Mouse (Mus musculus): ENCODE results near the gene Gm6034.
"Not testable (repeated sequence)": the region's sequence is repeated elsewhere in the genome, so short reads cannot be mapped to it uniquely, and the experiment has no call there.

The Gm6034 gene

DNA sequence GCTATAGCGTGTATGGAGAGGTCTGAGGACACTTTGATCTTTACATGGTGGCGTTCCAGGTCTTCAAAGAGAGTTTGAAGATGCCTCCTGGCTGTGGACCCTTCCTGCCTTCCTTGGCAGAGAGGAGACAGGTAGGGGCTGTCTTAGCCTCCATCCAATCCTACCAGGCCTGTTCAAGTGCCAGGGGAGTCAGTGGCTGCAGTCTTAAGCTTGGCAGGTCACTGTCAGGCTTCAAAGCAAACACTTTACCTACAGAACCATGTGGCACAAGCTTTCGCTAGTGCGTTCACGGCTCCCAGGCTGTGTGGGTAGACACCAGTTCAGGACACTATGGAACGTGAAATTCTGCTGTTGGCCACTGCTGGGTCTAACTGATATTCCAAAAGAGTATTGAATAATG is 19.8 kb upstream of the Gm6034 start:
- no peak for DNase-seq (ENCODE audit: extremely low read depth, low read depth)

DNA sequence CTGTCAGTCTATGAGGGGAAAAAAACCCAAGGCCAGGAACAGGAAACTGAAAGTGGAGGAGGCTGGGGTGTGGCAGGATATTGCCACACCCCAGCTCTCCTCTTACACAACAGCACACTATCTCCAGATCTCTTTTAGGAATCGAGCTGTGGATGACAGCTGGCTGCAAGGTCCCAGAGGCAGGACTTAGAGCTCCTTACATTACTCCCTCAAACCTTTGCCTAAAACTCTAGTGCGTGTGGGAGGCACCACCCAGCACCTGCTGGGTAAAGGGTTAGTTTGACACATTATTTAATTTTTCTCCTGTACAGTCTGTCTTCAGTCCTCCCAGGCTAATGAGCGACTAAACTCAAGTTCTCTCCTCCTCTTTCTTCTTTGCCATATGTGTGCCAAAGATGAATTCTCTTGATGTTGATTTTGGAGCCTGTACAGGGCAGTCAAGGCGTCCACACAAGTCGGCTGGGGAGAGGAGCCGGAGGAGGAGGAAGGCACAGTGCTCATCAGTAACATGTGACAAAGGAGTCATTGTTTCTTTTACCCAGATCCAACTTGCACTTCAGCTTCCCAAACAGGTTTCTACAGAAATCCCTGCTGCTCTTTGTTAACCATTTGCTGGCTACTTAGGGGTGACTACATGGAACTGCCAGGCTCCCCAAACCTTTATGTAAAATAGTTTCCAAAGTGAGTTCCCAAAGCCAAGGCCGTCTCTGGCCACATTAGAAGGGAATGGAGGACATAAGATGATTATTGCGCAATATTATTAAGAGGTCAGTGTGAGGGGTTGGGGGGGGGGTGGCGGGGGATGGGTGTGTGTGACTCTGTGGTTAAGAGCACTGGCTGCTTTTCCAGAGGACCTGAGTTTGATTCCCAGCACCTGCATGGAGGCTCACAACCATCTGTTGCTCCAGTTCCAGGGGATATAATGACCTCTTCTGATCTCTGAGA is 18.8 kb upstream of the Gm6034 start:
- peak; percentile 69 for DNase-seq (ENCODE audit: extremely low read depth, low read depth)

DNA sequence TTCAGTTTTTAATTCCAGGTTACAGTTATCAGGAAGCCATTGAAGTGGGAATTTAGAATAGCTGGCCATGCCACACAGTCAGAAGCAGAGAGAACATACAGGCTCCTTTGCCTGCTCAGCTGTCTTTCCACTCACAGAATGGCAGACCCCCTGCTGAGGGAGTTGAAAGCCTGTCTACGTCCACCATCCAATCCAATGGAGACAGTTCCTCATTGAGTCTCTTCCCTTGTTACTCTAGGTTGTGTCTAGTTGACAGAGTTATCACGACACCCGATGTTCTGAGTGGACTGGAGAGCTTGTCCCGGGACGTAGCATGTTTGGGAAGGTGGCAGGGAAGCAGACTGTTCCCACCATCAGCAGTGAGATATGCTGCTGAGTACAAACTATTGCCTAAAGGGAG is 17.6 kb upstream of the Gm6034 start:
- no peak for DNase-seq (ENCODE audit: extremely low read depth, low read depth)

DNA sequence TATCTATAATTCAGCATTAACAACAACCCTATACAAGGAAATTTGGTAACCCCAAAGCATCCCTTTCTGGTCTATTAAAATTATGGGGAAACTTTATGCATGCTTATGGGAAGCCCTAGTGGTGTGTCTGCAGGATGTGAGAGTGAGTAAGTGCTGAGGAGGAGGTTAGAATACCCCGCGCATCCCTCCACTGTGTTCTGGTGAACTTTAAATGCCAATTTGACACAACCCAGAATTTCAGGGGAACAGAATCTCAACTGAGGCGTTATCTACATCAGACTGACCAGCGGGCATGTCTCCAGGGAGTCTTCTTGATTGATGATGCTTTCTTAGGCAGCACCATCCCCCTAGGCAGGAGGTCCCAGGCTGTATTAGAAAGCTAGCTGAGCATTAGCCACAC is 16.9 kb upstream of the Gm6034 start:
- no peak for DNase-seq (ENCODE audit: extremely low read depth, low read depth)

DNA sequence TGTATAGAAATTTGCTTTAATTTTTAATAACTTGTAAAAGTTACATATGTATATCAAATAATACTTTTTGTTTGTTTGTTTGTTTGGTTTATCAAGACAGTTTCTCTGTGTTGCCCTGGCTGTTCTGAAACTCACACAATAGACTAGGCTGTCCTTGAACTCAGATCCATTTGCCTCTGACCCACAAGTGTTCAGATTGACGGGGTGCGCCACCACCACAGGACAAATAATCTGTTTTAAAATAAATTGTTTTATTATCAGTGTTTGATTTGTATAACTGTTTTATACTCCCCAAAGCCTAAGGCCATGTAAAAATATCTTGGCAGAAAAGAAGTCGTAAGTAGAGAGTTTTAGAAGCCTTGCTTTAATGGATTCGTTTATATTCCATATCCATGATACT is 15.1 kb upstream of the Gm6034 start:
- no peak for DNase-seq (ENCODE audit: extremely low read depth, low read depth)

DNA sequence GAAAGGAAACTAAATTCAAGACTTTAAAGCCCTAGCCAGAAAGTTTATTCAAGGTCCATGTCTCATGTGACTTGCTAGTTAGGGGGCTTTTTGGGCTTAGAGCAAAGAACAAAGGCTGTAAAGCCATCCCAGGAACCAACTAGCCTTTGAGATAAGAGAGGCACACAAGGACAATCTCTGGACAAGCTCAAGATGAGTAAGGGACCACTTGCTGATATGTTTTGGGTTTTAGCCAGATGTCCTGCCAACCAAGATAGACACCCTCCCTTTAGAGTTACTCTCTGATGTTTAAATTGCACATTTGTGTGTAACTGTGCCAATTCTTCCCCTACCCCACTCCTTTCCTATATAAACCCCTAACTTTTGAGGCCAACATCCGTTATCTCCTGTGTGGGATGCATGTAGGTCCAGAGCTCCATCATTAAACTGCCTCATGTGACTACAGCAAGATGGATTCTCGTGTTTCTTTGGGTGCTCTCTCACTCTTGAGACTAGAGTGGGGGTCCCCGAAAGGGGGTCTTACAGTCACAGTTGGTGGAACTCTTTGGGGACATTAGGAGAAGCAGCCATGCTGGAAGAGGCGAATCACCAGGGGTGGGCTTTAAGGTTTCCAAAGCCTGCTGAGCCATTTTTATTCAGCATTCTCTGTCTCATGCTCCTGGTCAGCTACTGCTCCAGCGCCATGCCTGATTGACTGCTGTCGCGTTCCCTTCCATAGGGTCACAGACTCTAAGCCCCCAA is 13.7 kb upstream of the Gm6034 start:
- DNase-seq (ENCODE audit: extremely low read depth, low read depth), result no peak

DNA sequence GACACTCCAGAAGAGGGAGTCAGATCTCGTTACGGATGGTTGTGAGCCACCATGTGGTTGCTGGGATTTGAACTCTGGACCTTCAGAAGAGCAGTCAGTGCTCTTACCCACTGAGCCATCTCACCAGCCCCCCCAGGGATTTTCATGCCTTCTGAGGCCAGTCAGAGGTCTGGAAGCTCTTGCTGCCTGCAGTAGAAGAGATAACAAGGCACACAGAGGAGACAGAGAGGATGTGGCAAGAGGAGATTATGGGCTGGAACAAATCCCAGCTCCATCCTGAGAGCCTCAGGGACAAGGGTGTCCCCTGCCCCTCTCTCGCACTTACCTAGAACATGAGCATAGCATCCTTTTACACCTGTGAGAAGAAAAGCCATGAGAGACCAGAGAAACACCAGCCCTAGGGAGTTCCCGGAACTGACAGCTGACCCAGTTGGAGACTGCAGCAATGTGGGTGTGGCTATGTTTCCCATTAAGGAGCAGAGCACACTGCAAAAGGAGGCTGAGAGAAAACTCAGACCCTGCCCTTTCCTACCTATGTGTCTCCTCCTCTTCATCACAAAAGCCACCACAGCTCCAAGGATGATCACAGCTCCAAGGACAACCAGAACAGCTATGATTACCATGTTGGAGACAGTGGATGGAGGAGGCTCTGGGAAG is 12.6 kb upstream of the Gm6034 start:
- peak; percentile 72 for DNase-seq (ENCODE audit: extremely low read depth, low read depth)

DNA sequence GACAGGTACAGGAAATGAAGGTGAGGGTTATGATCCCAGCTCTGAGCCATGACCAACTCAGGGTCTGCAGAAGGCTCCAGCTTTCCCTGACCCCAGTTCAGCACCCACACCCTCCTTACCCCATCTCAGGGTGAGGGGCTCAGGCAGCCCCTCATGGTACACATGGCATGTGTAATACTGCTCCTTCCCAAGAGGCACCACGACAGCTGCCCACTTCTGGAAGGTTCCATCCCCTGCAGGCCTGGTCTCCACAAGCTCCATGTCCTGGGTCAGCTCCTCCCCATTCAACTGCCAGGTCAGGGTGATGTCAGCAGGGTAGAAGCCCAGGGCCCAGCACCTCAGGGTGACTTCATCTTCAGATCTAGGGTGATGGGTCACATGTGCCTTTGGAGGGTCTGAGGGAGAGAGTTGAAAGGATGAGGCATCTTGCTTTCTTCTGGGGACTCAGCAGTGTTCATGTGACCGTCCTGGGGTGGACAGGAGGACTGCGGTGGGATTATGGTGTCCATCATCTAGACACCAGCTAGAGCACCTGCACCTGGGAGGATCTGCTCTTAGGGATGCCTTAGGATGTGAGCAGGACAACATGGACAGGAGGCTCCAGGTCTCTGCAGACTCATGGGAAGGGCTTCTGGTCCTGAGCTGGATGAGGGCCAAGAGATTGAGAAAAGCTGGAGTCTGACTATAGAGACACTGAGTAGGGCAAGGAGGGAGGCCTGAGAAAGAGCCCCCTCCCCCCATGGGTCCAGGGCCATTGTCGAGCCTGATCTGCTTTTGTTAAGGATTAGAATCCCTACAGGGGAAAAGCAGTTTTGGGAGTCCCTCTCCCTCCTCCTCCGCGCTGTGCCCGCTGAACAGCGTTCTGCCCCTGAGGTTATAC is 11.8 kb upstream of the Gm6034 start:
- not testable (repeated sequence) for DNase-seq (ENCODE audit: extremely low read depth, low read depth)

DNA sequence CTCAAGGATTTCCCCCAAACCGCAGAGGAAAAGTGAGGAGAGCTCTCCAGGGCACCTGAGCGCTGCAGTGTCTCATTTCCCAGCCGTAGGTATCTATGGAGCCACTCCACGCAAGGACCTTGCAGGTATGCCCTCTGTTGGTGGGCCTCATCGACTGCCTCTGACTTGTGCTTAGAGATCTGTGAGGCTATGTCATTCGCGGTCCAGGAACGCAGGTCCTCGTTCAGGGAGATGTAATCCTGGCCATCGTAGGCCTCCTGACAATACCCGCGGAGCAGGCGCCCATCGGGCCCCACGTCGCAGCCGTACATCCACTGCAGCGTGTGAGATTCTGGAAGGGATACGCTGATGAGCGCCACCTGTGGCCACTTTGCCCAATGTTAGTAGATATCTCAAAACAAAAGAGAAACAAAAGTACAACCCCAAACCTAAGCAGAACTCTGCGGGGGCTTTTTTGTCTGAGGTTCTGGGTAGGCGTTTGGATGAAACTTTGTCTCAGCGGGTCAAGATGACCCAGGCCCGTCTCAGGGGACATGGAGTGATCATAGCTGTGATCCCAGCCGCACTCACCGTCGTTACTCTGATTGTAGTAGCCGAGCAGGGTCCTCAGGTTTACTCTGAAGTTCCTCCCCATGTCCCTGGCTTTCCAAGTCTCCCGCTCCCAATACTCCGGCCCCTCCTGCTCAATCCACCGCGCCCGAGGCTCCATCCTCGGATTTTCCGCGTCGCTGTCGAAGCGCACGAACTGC is 11.0 kb upstream of the Gm6034 start:
- DNase-seq (ENCODE audit: extremely low read depth, low read depth), result not testable (repeated sequence)

DNA sequence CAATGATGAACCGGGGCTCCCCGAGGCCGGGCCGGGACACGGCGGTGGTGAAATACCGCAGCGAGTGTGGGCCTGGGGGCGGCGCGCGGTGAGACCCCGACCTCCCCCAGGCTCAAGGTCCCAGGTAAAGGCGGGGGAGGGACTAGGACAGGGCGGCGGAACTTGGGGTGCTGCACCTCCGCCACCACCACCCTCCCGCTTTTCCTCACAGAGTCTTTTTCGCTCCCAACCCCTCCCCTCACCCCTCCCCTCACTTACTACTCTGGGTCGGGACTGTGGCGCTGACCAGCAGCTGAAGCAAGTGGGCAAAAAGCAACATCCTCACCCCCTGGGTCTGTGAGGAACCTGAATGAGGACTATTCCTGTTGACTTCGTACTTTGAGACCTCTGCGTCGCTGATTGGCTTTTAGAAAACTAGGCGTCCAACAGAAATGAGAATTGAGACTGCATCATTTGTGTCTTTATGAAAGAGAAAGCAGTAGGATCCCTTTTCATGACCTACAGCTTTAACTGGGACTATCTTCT is 10.3 kb upstream of the Gm6034 start, which contains the start of gene H2-T23:
Gene H2-T23, minus strand, starts transcription at position 505 of the 525 bp plus-strand sequence.
- DNase-seq (ENCODE audit: extremely low read depth, low read depth), result peak; percentile 90

DNA sequence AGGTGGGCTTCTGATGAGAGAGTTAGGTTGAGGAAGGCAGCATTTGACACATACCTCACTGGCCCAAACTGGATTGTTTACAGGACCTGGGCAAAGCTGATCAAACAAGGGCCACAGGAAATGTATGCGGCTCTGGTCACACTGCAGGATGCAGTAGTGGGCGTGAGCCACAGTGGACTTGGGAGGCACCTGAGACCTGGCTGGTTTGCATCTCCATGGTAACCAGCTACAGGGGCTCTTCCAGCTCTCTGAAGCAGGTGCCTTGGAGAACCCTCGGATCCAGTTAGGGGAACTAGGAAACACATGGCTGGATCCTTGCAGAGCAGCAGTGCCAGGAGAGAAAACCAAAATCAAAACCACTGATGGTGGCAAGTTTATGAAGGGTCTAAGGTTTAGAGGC is 8.2 kb upstream of the Gm6034 start:
- DNase-seq (ENCODE audit: extremely low read depth, low read depth), result not testable (repeated sequence)

DNA sequence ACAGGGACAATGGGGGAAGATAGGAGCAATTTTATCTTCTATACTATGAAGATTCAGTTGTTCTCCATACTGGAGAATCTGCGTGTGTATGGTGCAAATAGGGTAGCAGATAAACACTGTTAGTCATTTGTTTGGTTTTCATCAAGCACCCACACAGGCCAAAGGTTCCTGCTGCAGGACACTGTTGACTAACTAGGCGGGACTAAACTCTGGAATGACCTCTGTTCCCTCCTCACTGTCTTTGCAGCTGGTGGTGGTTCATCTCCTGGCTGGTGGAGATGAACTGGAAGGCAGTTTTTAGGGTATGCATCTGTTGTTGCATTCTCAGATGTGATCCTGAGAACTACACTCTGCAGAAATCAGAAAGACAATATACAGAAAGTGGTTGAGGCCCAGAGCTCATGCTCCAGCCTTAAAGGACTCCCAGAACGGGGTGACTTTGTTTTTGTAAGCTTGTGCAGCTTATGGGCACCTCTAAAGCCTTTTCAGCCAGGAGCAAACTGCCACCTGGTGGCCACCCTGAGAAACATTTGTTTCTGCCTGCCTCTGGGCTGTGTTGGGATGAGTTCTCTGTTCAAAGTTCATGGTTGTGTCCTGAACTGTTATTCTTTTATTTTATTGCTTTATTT is 7.6 kb upstream of the Gm6034 start:
- DNase-seq (ENCODE audit: extremely low read depth, low read depth), result not testable (repeated sequence)

DNA sequence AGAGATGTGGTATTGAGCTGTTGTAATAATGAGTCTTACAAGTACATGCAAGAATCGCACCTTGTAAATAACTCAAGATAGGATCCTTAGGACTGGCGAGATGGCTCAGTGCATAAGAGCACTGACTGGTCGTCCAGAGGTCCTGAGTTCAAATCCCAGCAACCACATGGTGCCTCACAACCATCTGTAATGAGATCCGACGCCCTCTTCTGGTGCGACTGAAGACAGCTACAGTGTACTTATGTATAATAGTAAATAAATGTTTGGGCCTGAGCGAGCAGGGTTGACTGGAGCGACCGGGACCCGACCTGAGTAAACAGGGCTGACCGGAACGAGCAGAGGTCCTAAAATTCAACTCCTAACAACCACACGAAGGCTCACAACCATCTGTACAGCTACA is 6.6 kb upstream of the Gm6034 start:
- not testable (repeated sequence) for DNase-seq (ENCODE audit: extremely low read depth, low read depth)

DNA sequence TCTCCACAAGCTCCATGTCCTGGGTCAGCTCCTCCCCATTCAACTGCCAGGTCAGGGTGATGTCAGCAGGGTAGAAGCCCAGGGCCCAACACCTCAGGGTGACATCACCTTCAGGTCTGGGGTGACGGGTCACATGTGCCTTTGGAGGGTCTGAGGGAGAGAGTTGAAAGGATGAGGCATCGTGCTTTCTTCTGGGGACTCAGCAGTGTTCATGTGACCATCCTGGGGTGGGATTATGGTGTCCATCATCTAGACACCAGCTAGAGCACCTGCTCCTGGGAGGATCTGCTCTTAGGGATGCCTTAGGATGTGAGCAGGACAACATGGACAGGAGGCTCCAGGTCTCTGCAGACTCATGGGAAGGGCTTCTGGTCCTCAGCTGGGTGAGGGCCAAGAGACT is 2.2 kb upstream of the Gm6034 start:
- DNase-seq (ENCODE audit: extremely low read depth, low read depth), result not testable (repeated sequence)

DNA sequence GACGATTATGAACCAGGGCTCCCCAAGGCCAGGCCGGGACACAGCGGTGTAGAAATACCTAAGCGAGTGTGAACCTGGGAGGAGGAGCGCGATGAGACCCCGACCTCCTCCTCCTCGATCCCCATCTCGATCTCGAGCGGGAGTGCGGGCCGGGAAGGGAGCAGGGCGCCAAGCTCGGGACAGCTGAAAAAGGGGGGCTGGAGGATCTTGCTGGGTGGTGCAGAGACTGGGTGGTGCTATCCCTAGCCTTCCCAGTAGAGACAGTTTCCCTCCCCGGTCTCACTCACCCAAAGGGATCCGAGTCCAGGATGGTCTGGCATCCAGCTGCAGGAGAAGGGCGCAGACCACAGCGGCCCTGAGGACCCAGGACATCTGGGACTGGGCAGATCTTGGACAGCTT is 706 bp upstream of the Gm6034 start:
- not testable (repeated sequence) for DNase-seq (ENCODE audit: extremely low read depth, low read depth)

DNA sequence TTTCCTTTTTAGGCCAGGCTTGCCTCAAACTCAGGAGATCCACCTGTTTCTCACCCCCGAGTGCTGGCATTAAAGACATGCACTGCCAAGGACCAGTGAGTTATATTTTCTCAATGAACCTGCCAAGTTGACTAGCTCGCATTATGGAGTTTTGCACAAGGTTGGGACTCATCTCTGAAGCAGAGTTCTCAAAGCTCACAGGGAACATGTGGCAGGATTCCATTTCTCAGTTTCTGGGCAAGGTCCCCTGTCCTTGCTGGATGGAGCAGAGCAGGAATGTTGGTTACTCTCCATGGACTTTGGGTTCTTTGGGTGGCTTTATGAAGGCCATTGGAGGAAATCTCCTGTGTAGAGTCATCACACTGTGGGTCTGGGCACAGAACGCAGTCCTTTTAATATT is 525 bp downstream of the Gm6034 start:
- no peak for DNase-seq (ENCODE audit: extremely low read depth, low read depth)

DNA sequence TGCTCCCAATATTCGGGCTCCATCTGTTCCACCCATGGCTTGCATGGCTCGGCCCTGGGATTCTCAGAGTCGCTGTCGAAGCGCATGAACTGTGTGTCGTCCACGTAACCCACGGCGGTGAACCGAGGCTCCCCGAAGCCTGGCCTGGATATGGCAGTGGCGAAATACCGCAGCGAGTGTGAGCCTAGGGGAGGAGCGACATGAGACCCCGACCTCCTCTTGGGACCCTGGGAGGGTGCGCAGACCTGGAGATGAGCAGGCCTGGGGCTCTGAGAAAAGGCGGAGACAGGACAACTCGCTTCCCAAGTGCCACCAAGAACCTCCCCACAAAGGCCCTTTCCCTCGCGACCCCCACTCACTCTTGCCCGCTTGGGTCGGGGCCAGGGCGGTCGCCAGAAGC is 15.2 kb downstream of the Gm6034 start:
- not testable (repeated sequence) for DNase-seq (ENCODE audit: extremely low read depth, low read depth)

DNA sequence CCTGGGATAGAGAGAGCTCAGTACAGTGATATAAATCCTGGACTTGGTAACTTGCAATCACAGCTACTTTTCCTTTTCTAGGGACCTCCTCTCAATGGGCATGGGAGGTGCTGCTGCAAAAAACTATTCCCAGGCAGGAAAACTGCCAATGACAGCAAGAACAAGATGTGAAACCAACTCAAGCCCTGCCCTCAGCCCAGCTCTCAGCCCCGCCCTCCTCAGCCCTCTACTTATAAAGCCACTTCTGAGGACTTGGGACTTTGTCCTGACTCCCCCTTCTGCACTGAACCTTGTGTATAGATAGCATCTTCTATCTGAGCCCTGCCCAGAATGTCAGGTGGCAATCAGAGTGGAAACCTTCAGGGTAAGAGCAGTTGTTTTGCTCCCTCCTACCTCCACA is 15.6 kb downstream of the Gm6034 start, which contains the start of gene Gm11127:
Gene Gm11127, minus strand, starts transcription at position 10 of the 400 bp plus-strand sequence.
- not testable (repeated sequence) for DNase-seq (ENCODE audit: extremely low read depth, low read depth)

DNA sequence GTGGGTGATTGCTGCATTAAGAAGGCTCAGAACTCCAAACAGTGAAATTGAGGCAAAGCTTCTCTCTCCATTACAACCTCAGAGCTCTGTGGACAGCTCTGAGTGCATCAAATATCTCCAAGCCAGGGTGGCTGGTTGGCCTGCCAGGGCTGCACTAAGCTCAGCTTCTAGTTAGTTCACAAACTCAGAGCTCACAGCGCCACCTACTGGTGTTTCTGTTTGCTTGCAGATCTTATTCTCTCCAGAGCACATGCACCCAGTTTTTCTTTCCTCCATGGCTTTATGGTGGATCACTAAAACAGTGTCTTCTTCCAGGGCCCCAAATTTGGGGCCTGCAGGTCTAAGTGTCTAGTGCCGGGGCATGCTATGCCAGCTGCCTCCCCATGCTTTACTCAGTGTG is 18.1 kb downstream of the Gm6034 start:
- DNase-seq (ENCODE audit: extremely low read depth, low read depth), result peak; percentile 66

All from MEL-GATA-1-ER (cell line).